Mouse (Mus musculus) liver, postnatal 0 days (tissue): ENCODE data around the gene Cpm.

Source experiments
- CTCF ChIP-seq: sonication (generic); IDR thresholded peaks from 2 replicates; pipeline ENCODE4 v1.5.1; 2016; ENCODE audit warnings: antibody characterized with exemption, low read depth
- EP300 ChIP-seq: IDR thresholded peaks from 2 replicates; pipeline ENCODE4 v1.6.1; 2016; ENCODE audit warnings: antibody characterized with exemption, low read depth, mild to moderate bottlenecking

- TF ChIP-seq CTCF, result no peak
- no peak for TF ChIP-seq EP300
These were observed 12.8 kb downstream of the Cpm start for GRCm38 (mm10) chr10:117642201-117642450.
